Mouse (Mus musculus) 416B (cell line): ENCODE measurements at regions not wholly inside any gene's neighbourhood (a gene's known extent, or its start where the extent isn't known, plus 50 kb on each side); places are given as distances from the start of the nearest gene placed in this dataset.
"Not testable (repeated sequence)": the region's sequence is repeated elsewhere in the genome, so short reads cannot be mapped to it uniquely, and the experiment has no call there.

Source experiments
- DNase-seq: peaks from one replicate; pipeline ENCODE4 v3.0.0; 2011; ENCODE audit warnings: low read depth

GRCm38 (mm10) chr17:14144082-14144481 is 60.0 kb downstream of the Dact2 start:
- no peak for DNase-seq

GRCm38 (mm10) chr17:14141669-14142068 is 62.4 kb downstream of the Dact2 start:
- DNase-seq: no peak

GRCm38 (mm10) chr17:14140266-14140665 is 63.8 kb downstream of the Dact2 start:
- peak; percentile 63 for DNase-seq

- no peak for DNase-seq
Measured at GRCm38 (mm10) chr17:14138941-14139340, 65.2 kb downstream of the Dact2 start.

- DNase-seq: peak; percentile 14
Measured at GRCm38 (mm10) chr17:14136702-14137315, 67.3 kb downstream of the Dact2 start.

- DNase-seq: no peak
Measured at GRCm38 (mm10) chr17:14134604-14135003, 69.5 kb downstream of the Dact2 start.

- no peak for DNase-seq
Measured at GRCm38 (mm10) chr17:14133986-14134385, 70.1 kb downstream of the Dact2 start.

- not testable (repeated sequence) for DNase-seq
Measured at GRCm38 (mm10) chr17:14127031-14127430, 67.7 kb upstream of the Gm7358 start.

- no peak for DNase-seq
Measured at GRCm38 (mm10) chr17:14118863-14119262, 59.5 kb upstream of the Gm7358 start.

- no peak for DNase-seq
Measured at GRCm38 (mm10) chr17:14116223-14116622, 56.9 kb upstream of the Gm7358 start.

- no peak for DNase-seq
Measured at GRCm38 (mm10) chr17:14114856-14115255, 55.5 kb upstream of the Gm7358 start.

GRCm38 (mm10) chr17:14111692-14112091 is 52.4 kb upstream of the Gm7358 start:
- DNase-seq: peak; percentile 10
